Mouse (Mus musculus) testis, adult 2 months (tissue): ENCODE measurements at regions not wholly inside any gene's neighbourhood (a gene's known extent, or its start where the extent isn't known, plus 50 kb on each side); places are given as distances from the start of the nearest gene placed in this dataset.

Source experiments
- H3K27ac ChIP-seq: fragments of 200-500 bp; 2 replicates; pipeline ENCODE4 v1.5.1; 2012; ENCODE audit warnings: low read depth, low read length; ENCODE audit not compliant: control insufficient read depth, insufficient read depth
- H3K27me3 ChIP-seq: fragments of 200-500 bp; 2 replicates; pipeline ENCODE4 v1.6.1; 2012; ENCODE audit warnings: mild to moderate bottlenecking, low read length, moderate library complexity; ENCODE audit not compliant: control insufficient read depth, insufficient read depth
- H3K36me3 ChIP-seq: fragments of 200-500 bp; 2 replicates; pipeline ENCODE4 v1.6.1; 2012; ENCODE audit warnings: mild to moderate bottlenecking, low read length; ENCODE audit not compliant: control insufficient read depth, insufficient read depth
- H3K4me1 ChIP-seq: fragments of 200-500 bp; 2 replicates; pipeline ENCODE4 v1.6.1; 2012; ENCODE audit warnings: low read length; ENCODE audit not compliant: control insufficient read depth, insufficient read depth
- H3K4me3 ChIP-seq: fragments of 200-500 bp; 2 replicates; pipeline ENCODE4 v1.5.1; 2012; ENCODE audit warnings: low read depth, mild to moderate bottlenecking, low read length, moderate library complexity, mixed read lengths; ENCODE audit not compliant: control insufficient read depth
- CTCF ChIP-seq: fragments of 200-500 bp; IDR thresholded peaks from 2 replicates; pipeline ENCODE4 v1.5.1; 2012; ENCODE audit warnings: low read depth, mild to moderate bottlenecking, inconsistent platforms, low read length, moderate library complexity; ENCODE audit not compliant: control insufficient read depth, insufficient read depth, insufficient replicate concordance
- POLR2A ChIP-seq: fragments of 200-500 bp; IDR thresholded peaks from 2 replicates; pipeline ENCODE4 v1.6.1; 2012; ENCODE audit warnings: low read depth, mild to moderate bottlenecking, inconsistent platforms, low read length, moderate library complexity; ENCODE audit not compliant: control insufficient read depth

GRCm38 (mm10) chr5:64662476-64662875, 140.7 kb upstream of the Klf3 start:
- Histone ChIP-seq H3K4me1 (no peaks in the 10 kb centered on the region), H3K4me3 (no peak overlapping the region), H3K36me3 (no peaks in the 10 kb centered on the region), H3K27ac (no peak overlapping the region), H3K27me3 (no peaks in the 10 kb centered on the region)
- TF ChIP-seq CTCF (no peak), POLR2A (no peak)

DNA sequence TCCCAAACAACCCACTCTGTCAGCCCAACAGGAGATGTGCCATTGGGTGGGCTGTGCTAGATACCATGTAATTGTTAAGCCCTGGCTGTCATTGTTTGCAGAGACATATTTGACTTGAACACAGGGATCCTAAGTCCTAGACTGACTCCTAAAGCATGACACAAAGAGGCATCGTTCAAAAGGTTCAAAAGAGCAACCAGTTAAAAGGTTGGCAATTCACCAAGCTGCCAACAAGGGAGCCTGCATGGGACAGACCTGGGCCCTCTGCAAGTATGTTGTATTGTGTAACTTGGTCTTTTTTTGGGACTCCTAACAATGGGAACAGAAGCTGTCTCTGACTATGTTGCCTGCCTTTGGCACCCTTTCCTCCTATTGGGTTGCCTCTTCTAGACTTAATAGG, 139.4 kb upstream of the Klf3 start:
- H3K4me3 ChIP-seq: no peak overlapping the region
- no peaks in the 10 kb centered on the region for H3K36me3 ChIP-seq
- H3K27me3 ChIP-seq: no peaks in the 10 kb centered on the region
- no peak overlapping the region for H3K27ac ChIP-seq
- no peak for TF ChIP-seq CTCF
- TF ChIP-seq POLR2A: no peak
- H3K4me1 ChIP-seq: no peaks in the 10 kb centered on the region

- TF ChIP-seq CTCF (no peak), POLR2A (no peak)
- Histone ChIP-seq H3K27ac (no peak overlapping the region), H3K4me1 (no peaks in the 10 kb centered on the region), H3K27me3 (no peaks in the 10 kb centered on the region), H3K36me3 (no peaks in the 10 kb centered on the region), H3K4me3 (no peak overlapping the region)
These were observed 138.1 kb upstream of the Klf3 start for GRCm38 (mm10) chr5:64665064-64665463.

- H3K4me1 ChIP-seq: no peaks in the 10 kb centered on the region
- no peaks in the 10 kb centered on the region for H3K36me3 ChIP-seq
- H3K27me3 ChIP-seq: no peaks in the 10 kb centered on the region
- H3K27ac ChIP-seq: no peak overlapping the region
- no peak for TF ChIP-seq CTCF
- no peak for TF ChIP-seq POLR2A
- no peak overlapping the region for H3K4me3 ChIP-seq
These were observed 136.9 kb upstream of the Klf3 start for GRCm38 (mm10) chr5:64666256-64666655.

DNA sequence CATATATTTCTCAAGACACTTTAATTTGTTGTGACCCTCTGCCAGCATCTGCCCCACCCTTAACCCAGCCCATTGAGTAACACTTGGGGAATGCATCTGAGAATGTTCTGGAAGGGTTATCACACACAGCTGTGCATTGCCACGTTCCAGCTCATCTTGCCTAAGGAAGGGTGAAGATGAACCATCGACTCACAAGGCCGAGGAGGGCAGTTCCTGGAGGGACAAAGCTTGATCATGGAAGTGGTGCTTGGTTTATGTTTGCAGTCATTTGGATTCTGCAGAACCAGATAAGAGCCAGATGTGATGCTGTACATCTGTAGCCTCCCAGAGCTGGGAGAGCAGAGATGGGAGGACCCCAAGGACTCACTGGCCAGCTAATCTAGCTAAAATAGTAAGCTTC, 136.1 kb upstream of the Klf3 start:
- H3K36me3 ChIP-seq: no peaks in the 10 kb centered on the region
- H3K4me1 ChIP-seq: no peaks in the 10 kb centered on the region
- no peak overlapping the region for H3K4me3 ChIP-seq
- no peak overlapping the region for H3K27ac ChIP-seq
- no peak for TF ChIP-seq CTCF
- TF ChIP-seq POLR2A: no peak
- H3K27me3 ChIP-seq: no peaks in the 10 kb centered on the region

DNA sequence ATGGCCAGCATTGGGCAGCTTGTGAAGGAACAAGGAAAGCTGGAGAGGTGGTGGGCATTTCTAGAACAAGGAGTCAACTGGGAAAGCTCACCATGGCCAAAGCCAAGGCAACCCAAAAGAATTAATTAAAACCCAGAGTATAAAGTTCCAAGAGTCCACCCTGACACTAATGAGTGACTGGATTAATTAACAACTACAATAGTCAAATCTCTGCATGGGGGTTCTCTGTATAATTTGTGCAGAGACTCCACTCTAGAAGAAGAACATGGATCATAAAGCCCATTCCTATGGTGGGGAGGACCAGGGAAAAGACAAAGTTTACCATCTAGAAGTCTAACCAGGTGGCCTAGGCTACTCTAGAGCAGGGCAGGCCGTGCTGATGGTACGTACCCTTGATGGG, 129.3 kb upstream of the Klf3 start:
- Histone ChIP-seq H3K27ac (no peak overlapping the region), H3K36me3 (no peaks in the 10 kb centered on the region)
- no peak for TF ChIP-seq POLR2A
- TF ChIP-seq CTCF: no peak

GRCm38 (mm10) chr5:64676214-64676945, 126.8 kb upstream of the Klf3 start:
- Histone ChIP-seq H3K27ac (no peak overlapping the region), H3K36me3 (no peaks in the 10 kb centered on the region), H3K4me1 (peaks cover 5% of the 10 kb centered on the region), H3K27me3 (no peaks in the 10 kb centered on the region), H3K4me3 (no peak overlapping the region)
- TF ChIP-seq CTCF: no peak
- no peak for TF ChIP-seq POLR2A

More for the DNA sequence above, 129.3 kb upstream of the Klf3 start:
- no peak overlapping the region for H3K4me3 ChIP-seq
- H3K4me1 ChIP-seq: no peaks in the 10 kb centered on the region
- H3K27me3 ChIP-seq: no peaks in the 10 kb centered on the region

DNA sequence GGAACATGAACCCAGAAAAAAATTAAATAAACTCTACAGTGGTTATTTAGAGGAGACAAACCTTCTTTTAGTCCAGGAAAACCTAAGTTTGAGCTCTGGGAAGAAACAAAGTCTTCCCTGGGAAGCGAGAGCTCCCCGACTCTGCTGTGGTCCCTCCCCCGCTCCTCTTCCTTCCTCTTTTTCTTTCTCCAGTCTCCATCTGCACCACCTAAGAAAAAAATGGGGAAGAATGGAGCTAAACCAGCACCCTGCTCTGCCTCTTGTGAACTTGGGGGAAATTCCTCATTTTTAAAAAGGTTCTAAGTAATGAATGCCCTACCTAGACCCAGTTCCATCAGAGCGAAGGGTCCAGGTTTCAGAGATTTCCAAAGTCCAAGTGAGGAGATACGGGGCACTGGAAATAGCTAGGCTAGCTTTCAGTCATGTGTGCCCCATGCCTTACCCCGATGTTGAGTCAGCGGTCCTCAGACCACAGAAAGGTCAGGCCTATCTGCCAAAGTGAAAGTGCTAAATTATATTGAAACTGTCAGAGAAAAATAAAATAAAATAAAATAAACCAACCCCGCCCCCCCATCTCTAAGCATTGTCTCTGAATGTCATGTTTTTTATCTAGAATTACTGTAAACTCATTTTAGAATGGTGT, 126.1 kb upstream of the Klf3 start:
- H3K4me3 ChIP-seq: no peak overlapping the region
- TF ChIP-seq POLR2A: no peak
- TF ChIP-seq CTCF: no peak
- H3K4me1 ChIP-seq: peaks cover 5% of the 10 kb centered on the region
- H3K36me3 ChIP-seq: no peaks in the 10 kb centered on the region
- H3K27me3 ChIP-seq: no peaks in the 10 kb centered on the region
- no peak overlapping the region for H3K27ac ChIP-seq
